Mouse (Mus musculus): ENCODE measurements around the gene Furin. TPM values are rescaled to one million over a fixed set of nuclear protein-coding genes. Genes with fewer than 3 reads are reported as not detected.

Furin gene
- total RNA-seq, 2 experiments from 2014 or later, result 38.0 to 40.7 TPM

GRCm38 (mm10) chr7:80377471-80377870 is 27.8 kb downstream of the Furin start:
- intact Hi-C loops (cut with DNase I), result loop anchor here (10.0 kb wide), 1 partner anchor 233 kb away; no protein-coding TSS in a partner anchor
- Histone ChIP-seq H3K4me3 (no peak overlapping the region), H3K27ac (no peak overlapping the region)
- TF ChIP-seq CTCF (IDR thresholded peaks at IDR 0.05), result peak; percentile 92
- DNase-seq (ENCODE audit: extremely low spot score in 1 of 2, low spot score in 2 of 2), result peak; percentile 50 to 67

GRCm38 (mm10) chr7:80376192-80376591 is 29.0 kb downstream of the Furin start:
- no peak for DNase-seq (ENCODE audit: extremely low spot score in 1 of 2, low spot score in 2 of 2)
- no peak overlapping the region for H3K27ac ChIP-seq
- no peak overlapping the region for H3K4me3 ChIP-seq
- no peak for TF ChIP-seq CTCF (IDR thresholded peaks at IDR 0.05)
- intact Hi-C loops (cut with DNase I), result loop anchor here (10.0 kb wide), 1 partner anchor 231 kb away; no protein-coding TSS in a partner anchor

DNA sequence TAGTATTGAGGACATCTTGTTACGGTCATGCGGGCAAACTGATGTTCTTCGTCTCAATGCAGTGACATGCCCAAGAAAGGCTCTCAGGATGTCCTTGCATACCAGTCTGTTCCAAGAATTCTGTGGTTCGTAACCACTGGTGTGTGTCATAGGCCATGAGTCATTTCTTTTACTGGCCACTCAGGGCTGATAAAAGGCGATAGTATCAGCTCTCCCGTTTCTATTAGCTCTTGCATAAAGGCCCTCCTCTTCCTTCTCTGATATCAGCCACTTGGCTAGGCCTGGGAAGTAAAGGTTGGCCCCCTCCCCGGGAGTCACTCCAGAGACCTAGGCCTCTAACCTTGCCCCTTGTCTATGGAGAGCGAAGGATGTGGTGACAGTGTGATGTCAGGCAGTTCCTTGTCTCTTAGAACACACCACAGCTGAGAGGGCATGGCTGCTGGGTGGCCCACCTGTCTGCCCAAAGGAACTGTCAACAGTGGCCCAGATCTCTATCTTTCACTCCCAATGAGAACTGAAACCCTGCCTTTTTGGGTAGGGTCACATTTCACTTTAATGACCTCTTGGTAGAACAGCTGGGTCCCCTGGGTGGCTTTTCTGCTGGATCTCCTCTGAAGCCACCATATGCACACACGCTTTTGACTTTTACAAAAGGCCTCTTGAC is 29.7 kb downstream of the Furin start:
- intact Hi-C loops (cut with DNase I), result loop anchor here (10.0 kb wide), 1 partner anchor 231 kb away; no protein-coding TSS in a partner anchor

GRCm38 (mm10) chr7:80374733-80375132 is 30.5 kb downstream of the Furin start:
- no peak for DNase-seq (ENCODE audit: extremely low spot score in 1 of 2, low spot score in 2 of 2)
- no peak overlapping the region for H3K27ac ChIP-seq
- TF ChIP-seq CTCF (IDR thresholded peaks at IDR 0.05), result no peak
- intact Hi-C loops (cut with DNase I), result loop anchor here (10.0 kb wide), 1 partner anchor 230 kb away; no protein-coding TSS in a partner anchor
- no peak overlapping the region for H3K4me3 ChIP-seq

More for the DNA sequence above, 29.7 kb downstream of the Furin start:
- Histone ChIP-seq H3K27ac (no peak overlapping the region), H3K4me3 (no peak overlapping the region)
- TF ChIP-seq CTCF (IDR thresholded peaks at IDR 0.05), result no peak
- DNase-seq (ENCODE audit: extremely low spot score in 1 of 2, low spot score in 2 of 2), result no peak

GRCm38 (mm10) chr7:80374280-80374679 is 31.0 kb downstream of the Furin start:
- Histone ChIP-seq H3K27ac (no peak overlapping the region), H3K4me3 (no peak overlapping the region)
- no peak for TF ChIP-seq CTCF (IDR thresholded peaks at IDR 0.05)
- DNase-seq (ENCODE audit: extremely low spot score in 1 of 2, low spot score in 2 of 2), result no peak
- intact Hi-C loops (cut with DNase I), result loop anchor here (10.0 kb wide), 1 partner anchor 229 kb away; no protein-coding TSS in a partner anchor

- no peak for DNase-seq (ENCODE audit: extremely low spot score in 1 of 2, low spot score in 2 of 2)
- no peak for TF ChIP-seq CTCF (IDR thresholded peaks at IDR 0.05)
- intact Hi-C loops (cut with DNase I), result loop anchor here (10.0 kb wide), 1 partner anchor 229 kb away; no protein-coding TSS in a partner anchor
- H3K27ac ChIP-seq, result no peak overlapping the region
- H3K4me3 ChIP-seq, result no peak overlapping the region
Measured at GRCm38 (mm10) chr7:80373850-80374249, 31.4 kb downstream of the Furin start.

GRCm38 (mm10) chr7:80373352-80373751 is 31.9 kb downstream of the Furin start:
- TF ChIP-seq CTCF (IDR thresholded peaks at IDR 0.05), result no peak
- DNase-seq (ENCODE audit: extremely low spot score in 1 of 2, low spot score in 2 of 2), result no peak
- intact Hi-C loops (cut with DNase I), result loop anchor here (10.0 kb wide), 1 partner anchor 229 kb away; no protein-coding TSS in a partner anchor
- H3K4me3 ChIP-seq, result no peak overlapping the region
- no peak overlapping the region for H3K27ac ChIP-seq

GRCm38 (mm10) chr7:80372667-80373066 is 32.6 kb downstream of the Furin start:
- no peak overlapping the region for H3K27ac ChIP-seq
- no peak for DNase-seq (ENCODE audit: extremely low spot score in 1 of 2, low spot score in 2 of 2)
- intact Hi-C loops (cut with DNase I), result loop anchor here (10.0 kb wide), 1 partner anchor 228 kb away; no protein-coding TSS in a partner anchor
- no peak overlapping the region for H3K4me3 ChIP-seq
- no peak for TF ChIP-seq CTCF (IDR thresholded peaks at IDR 0.05)

DNA sequence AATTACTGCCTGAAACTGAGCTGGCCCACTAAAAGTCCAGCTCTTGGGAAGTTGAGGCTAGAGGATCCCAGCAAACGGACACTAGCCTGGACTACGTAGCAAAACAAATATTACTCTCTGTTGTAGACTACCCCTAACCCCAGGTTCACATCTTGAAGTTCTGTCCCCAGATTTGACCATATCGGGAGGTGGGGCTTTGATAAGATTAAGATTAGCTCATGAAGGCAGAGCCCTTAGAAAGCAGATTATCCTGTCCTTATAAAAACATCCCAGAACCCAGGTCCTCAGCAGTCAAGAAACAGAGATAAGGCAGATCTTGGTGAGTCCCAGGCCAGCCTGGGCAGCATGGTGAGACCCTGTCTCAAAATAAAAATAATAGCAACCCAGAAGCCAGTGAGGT is 33.1 kb downstream of the Furin start:
- intact Hi-C loops (cut with DNase I), result loop anchor here (10.0 kb wide), 1 partner anchor 227 kb away; no protein-coding TSS in a partner anchor
- H3K4me3 ChIP-seq, result no peak overlapping the region
- no peak overlapping the region for H3K27ac ChIP-seq
- no peak for DNase-seq (ENCODE audit: extremely low spot score in 1 of 2, low spot score in 2 of 2)
- no peak for TF ChIP-seq CTCF (IDR thresholded peaks at IDR 0.05)

DNA sequence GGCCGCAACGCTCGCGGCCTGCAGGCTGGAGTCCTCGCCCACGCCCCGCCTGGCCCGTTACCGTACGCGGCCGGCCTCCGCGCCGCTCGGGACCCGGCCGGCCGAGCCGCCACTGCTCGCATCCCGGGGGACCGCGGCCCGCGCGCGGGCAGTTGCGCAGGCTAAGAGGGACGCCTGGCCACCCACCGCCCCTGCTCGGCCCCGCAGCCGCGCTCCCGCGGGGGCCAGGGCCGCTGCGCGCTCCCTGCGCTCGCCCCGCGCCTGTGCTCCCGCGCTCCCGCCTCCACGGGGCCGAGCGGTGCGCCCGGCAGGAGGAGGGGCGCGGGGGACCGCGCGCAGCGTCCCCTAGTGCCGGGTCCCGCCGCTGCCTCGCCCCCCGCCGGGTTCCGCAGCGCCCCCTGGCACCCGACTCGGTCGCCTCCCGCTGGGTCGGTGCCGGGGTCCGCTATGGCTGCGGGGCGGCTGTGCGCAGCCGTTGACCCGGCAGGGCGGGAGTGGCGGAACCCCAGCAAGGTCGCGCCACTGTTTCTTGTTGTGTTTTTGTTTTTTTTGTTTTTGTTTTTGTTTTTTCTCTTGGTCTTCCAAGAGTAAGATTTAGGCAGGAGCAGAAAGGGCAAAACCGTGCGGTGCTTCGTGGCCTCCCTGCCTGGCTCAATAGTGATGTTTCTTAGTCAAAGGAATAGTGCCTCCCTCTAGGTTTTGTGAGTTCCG is 34.0 kb downstream of the Furin start, which contains the start of gene Man2a2:
TSS of gene Man2a2 (minus strand) at position 335 of the 711 bp plus-strand sequence.
- Histone ChIP-seq H3K27ac (peak within 1 kb of the TSS; percentile 95), H3K4me3 (peak within 1 kb of the TSS; percentile 85)
- peak; percentile 80 to 84 for DNase-seq (ENCODE audit: extremely low spot score in 1 of 2, low spot score in 2 of 2)
- intact Hi-C loops (cut with DNase I), result loop anchor here (2.0 to 10.0 kb wide), 2 partner anchors 30 to 226 kb away; partner anchors contain the start of gene Unc45a
- peak; percentile 74 for TF ChIP-seq CTCF (IDR thresholded peaks at IDR 0.05)

DNA sequence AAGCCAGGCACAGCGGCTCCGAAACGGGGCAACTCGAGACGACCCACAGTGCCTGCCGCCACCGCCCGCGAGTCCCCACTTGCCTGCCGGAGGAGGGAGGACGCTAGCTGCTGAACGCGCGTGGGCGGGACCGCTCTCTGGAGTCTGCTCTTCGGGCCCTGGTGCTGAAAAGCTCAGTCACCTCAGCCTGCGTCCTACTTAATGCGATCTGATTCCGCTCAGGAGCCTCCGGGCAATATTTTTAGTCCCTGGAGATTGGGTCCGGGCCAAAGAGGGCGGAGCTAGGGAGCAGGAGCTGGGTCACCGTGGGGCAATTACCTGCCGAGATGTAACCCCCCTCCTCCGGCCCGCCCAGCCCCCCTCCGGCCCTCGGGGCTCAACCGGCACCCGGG is 34.6 kb downstream of the Furin start:
- DNase-seq (ENCODE audit: extremely low spot score in 1 of 2, low spot score in 2 of 2), result peak; percentile 82 to 86
- peak overlapping the region; percentile 95 for H3K27ac ChIP-seq
- TF ChIP-seq CTCF (IDR thresholded peaks at IDR 0.05), result no peak
- intact Hi-C loops (cut with DNase I), result loop anchor here (2.0 to 10.0 kb wide), 2 partner anchors 30 to 226 kb away; partner anchors contain the start of gene Unc45a
- H3K4me3 ChIP-seq, result peak overlapping the region; percentile 85

All from left cerebral cortex, adult 2 months (tissue).